20 mouse cellular contexts compared by ENCODE assay signal in genomic region chr7:64580293-64580692, GRCm38 (mm10).
DNase-seq lines count a peak whose midpoint lies in the region; ATAC-seq and TF ChIP-seq lines count a peak whose summit lies in the region.
"Had no signal": no experiment of that assay in that cellular context is flagged by ENCODE, and none has a peak within 500 bp of the region (broad histone marks: within the 10 kb centered on the region; RNA-seq: fewer than 3 reads in every experiment).

No protein-coding gene starts in this region.

- peak overlapping the region; percentile 43; the same call in 1 of the 2 replicates for H3K27ac ChIP-seq in cortical plate, adult 2 months (ENCODE audit: insufficient read depth, low read length)
- H3K27ac ChIP-seq in forebrain, embryonic 14.5 days (ENCODE audit: low read depth, low read length): peak overlapping the region; percentile 72
- 0 out of 2 replicates have a peak overlapping the region, but pooled peaks have one; percentile 6 for H3K27ac ChIP-seq in hindbrain, embryonic 16.5 days (ENCODE audit: low read depth, low read length)
- H3K27ac ChIP-seq: embryonic facial prominence, embryonic 12.5 days; limb, embryonic 12.5 days; liver, embryonic 15.5 days had no signal

- no peaks in the 10 kb centered on the region for H3K36me3 ChIP-seq in forebrain, embryonic 14.5 days (ENCODE audit: control insufficient read depth, insufficient read depth, low read length)
- no peaks in the 10 kb centered on the region for H3K36me3 ChIP-seq in hindbrain, embryonic 16.5 days (ENCODE audit: control insufficient read depth, insufficient read depth, low read length)
- H3K36me3 ChIP-seq: embryonic facial prominence, embryonic 12.5 days; G1E; limb, embryonic 12.5 days; liver, embryonic 15.5 days had no signal

- H3K4me2 ChIP-seq in forebrain, embryonic 14.5 days (ENCODE audit: low read length): no peak overlapping the region
- H3K4me2 ChIP-seq in hindbrain, embryonic 16.5 days (ENCODE audit: low read length): no peak overlapping the region
- H3K4me2 ChIP-seq: embryonic facial prominence, embryonic 12.5 days; heart, embryonic 11.5 days; limb, embryonic 12.5 days; liver, embryonic 15.5 days had no signal

- H3K9me3 ChIP-seq in forebrain, embryonic 14.5 days (replicated peaks; ENCODE audit: control insufficient read depth, low read length): no peaks in the 10 kb centered on the region
- no peaks in the 10 kb centered on the region for H3K9me3 ChIP-seq in hindbrain, embryonic 16.5 days (ENCODE audit: control insufficient read depth, low read length)
- H3K9me3 ChIP-seq: embryonic facial prominence, embryonic 12.5 days; limb, embryonic 12.5 days; liver, embryonic 15.5 days had no signal

- peaks cover 28% of the 10 kb centered on the region for H3K4me1 ChIP-seq in cortical plate, adult 2 months (ENCODE audit: control insufficient read depth, insufficient read depth, low read length)
- peaks cover 29% of the 10 kb centered on the region for H3K4me1 ChIP-seq in forebrain, embryonic 14.5 days (ENCODE audit: control insufficient read depth, insufficient read depth, low read length)
- peaks cover 21% of the 10 kb centered on the region for H3K4me1 ChIP-seq in hindbrain, embryonic 16.5 days (ENCODE audit: control insufficient read depth, insufficient read depth, low read depth, low read length)
- H3K4me1 ChIP-seq: liver, embryonic 15.5 days had no signal

- no peak for TF ChIP-seq POLR2A in cortical plate, adult 2 months (IDR thresholded peaks at IDR 0.05; ENCODE audit: extremely low read depth, insufficient read depth, low read length)

- no peak overlapping the region for H3K9ac ChIP-seq in forebrain, embryonic 14.5 days (ENCODE audit: low read length)
- no peak overlapping the region for H3K9ac ChIP-seq in hindbrain, embryonic 16.5 days (ENCODE audit: low read depth, low read length)
- H3K9ac ChIP-seq: embryonic facial prominence, embryonic 12.5 days; limb, embryonic 12.5 days; liver, embryonic 15.5 days had no signal

- TF ChIP-seq CTCF in cortical plate, adult 2 months (IDR thresholded peaks at IDR 0.05; ENCODE audit: extremely low read depth, insufficient read depth, low read length): no peak

- 38% methylated on average over 4 of the region's 4 CpGs for WGBS in forebrain, embryonic 14.5 days
- WGBS in hindbrain, embryonic 16.5 days: 52% methylated on average over 4 of the region's 4 CpGs

- intact Hi-C loops in left cerebral cortex, postnatal 14 days (cut with DNase I): no loop called here

- ATAC-seq in forebrain, embryonic 14.5 days: peak; percentile 53
- ATAC-seq in hindbrain, embryonic 16.5 days: 0 out of 2 replicates have a peak, but pooled peaks have one; percentile 12

- H3K27me3 ChIP-seq in forebrain, embryonic 14.5 days (replicated peaks; ENCODE audit: control insufficient read depth, insufficient read depth, low read length): no peaks in the 10 kb centered on the region
- no peaks in the 10 kb centered on the region for H3K27me3 ChIP-seq in hindbrain, embryonic 16.5 days (replicated peaks; ENCODE audit: control insufficient read depth, insufficient read depth, low read length)
- H3K27me3 ChIP-seq: embryonic facial prominence, embryonic 12.5 days; limb, embryonic 12.5 days; liver, embryonic 15.5 days had no signal

- peak; percentile 36 to 56 for DNase-seq in left cerebral cortex, adult 18-20 months (ENCODE audit: low spot score in 2 of 2)
- DNase-seq in left cerebral cortex, postnatal 14 days (ENCODE audit: low spot score in 2 of 2): no peak
- DNase-seq in forebrain, embryonic 14.5 days (ENCODE audit: low spot score): peak; percentile 44
- DNase-seq in layer of hippocampus, adult 9-11 months: no peak
- DNase-seq in layer of hippocampus, postnatal 14 days (ENCODE audit: low spot score in 2 of 2): no peak
- DNase-seq in embryo, embryonic 9.5 days (ENCODE audit: extremely low spot score): no peak
- DNase-seq: cerebellum, adult 11-12 months; gastrocnemius, postnatal 25 days; heart, postnatal 36 days; kidney, adult 18-20 months; lung, postnatal 4 days; spleen, adult 18-20 months; thymus, postnatal 14 days had no signal

- no peak overlapping the region for H3K4me3 ChIP-seq in cortical plate, adult 2 months (ENCODE audit: insufficient read depth, low read length)
- no peak overlapping the region for H3K4me3 ChIP-seq in forebrain, embryonic 14.5 days (ENCODE audit: low read depth, low read length)
- H3K4me3 ChIP-seq in hindbrain, embryonic 16.5 days (ENCODE audit: low read length): no peak overlapping the region
- H3K4me3 ChIP-seq: embryonic facial prominence, embryonic 12.5 days; limb, embryonic 12.5 days; liver, embryonic 15.5 days had no signal

Comparison
In these comparisons a context has a peak if more than half of its experiments do, and no peak if none do; other contexts are left out.
1. DNase-seq: peak in left cerebral cortex, adult 18-20 months (2 of 2) and forebrain, embryonic 14.5 days (single experiment); none in left cerebral cortex, postnatal 14 days (0 of 2), layer of hippocampus, adult 9-11 months (single experiment), layer of hippocampus, postnatal 14 days (0 of 2) and embryo, embryonic 9.5 days (single experiment).
2. H3K27ac ChIP-seq: peak in every context shown above with its lines; median percentile 72 in forebrain, embryonic 14.5 days; 43 in cortical plate, adult 2 months; 6 in hindbrain, embryonic 16.5 days.